Mouse (Mus musculus): Measurements from ENCODE around the gene Lce3f. TPM values are rescaled to one million over a fixed set of nuclear protein-coding genes. Genes with fewer than 3 reads are reported as not detected.

Gene Lce3f
- not detected for total RNA-seq (2021)
- long read RNA-seq, experiment 1, result 0 reads
- long read RNA-seq, experiment 2, result 0 reads

DNA sequence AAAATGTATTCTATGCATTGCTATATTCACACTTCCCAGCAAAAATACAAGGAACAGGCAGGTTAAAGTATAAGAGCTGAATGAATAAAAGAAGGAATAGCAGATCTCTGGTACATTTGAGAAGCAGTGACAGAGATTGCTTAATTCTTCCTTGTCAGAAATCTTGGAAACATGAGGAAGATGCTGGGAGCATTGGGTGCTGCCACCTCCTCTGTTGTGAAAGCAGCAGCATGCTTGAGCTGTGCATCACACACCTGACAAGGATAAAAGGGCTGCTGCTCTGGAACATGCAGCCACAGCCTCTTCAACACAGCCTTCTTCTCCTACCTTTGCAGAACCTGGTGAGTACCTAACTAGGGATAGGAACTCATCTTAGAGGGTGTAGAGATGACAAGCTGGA lies at the start of gene Lce3f:
TSS of gene Lce3f (plus strand) at position 301 of the 400 bp plus-strand sequence.
- DNase-seq, result no peak

DNA sequence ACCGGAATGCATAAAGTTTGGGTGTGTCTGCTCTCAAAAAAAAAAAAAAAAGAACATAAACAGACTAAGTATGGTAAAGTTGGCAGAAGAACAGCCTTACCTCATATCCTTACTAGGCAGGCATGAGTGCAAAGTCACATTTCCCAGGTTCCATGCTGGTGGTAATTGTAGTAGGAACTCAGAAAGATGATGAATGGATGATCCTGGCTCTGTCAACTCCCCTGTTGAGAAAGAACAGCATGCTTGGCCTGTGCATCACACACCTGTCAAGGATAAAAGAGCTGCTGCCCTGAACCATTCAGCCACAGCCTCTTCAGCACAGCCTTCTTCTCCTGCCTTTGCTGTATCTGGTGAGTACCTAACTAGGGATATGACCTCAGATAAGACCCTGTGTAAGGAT lies 47.8 kb upstream of the Lce3f start, which contains the start of gene Lce3c:
TSS of gene Lce3c (plus strand) at position 301 of the 400 bp plus-strand sequence.
- no peak for DNase-seq

DNA sequence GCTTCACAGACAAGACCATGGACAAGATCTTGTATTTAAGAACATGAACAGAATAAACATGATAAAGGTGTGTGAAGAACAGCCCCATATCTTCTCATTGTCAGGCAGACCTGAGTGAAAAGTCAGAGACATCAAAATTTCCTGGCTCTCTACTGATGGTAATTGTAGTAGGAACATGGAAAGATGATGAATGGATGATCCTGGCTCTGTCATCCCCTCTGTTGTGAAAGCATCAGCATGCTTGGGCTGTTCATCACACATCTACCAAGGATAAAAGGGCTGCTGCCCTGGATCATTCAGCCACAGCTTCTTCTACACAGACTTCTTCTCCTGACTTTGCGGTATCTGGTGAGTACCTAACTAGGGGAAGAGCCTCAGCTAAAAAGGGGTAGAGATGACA lies 34.9 kb upstream of the Lce3f start, which contains the start of gene Lce3d:
TSS of gene Lce3d (plus strand) at position 301 of the 400 bp plus-strand sequence.
- no peak for DNase-seq

DNA sequence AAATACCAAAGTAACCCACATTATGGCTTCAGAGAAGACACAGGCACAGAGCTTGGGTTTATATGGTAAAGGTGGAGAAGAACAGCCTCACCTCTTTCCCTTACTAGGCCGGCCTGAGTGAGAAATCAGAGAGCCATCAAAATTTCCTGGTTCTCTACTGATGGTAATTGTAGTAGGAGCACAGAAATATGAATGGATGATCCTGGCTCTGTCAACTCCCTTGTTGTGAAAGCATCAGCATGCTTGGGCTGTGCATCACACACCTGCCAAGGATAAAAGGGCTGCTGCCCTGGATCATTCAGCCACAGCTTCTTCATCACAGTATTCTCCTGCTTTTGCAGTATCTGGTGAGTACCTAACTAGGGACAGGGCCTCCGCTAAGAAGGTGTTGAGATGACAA lies 25.3 kb upstream of the Lce3f start, which contains the start of gene Lce3e:
TSS of gene Lce3e (plus strand) at position 301 of the 400 bp plus-strand sequence.
- DNase-seq, result no peak

DNA sequence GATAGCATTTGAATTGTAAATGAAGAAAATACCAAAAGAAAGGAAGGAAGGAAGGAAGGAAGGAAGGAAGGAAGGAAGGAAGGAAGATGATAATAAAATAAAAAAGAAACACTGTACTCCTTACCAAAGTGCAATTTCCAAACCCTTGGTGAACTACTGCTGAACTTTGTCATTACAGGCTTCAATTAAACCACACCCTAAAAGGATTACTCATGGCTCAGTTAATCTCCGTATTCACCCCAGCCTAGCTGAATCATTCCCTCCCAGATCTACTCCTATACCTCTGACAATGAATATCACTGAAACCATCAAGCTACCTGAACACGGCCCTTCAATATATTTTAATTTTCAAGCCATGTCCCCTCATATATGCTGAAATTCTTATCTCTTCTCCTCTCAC lies 13.5 kb upstream of the Lce3f start:
- DNase-seq, result no peak

DNA sequence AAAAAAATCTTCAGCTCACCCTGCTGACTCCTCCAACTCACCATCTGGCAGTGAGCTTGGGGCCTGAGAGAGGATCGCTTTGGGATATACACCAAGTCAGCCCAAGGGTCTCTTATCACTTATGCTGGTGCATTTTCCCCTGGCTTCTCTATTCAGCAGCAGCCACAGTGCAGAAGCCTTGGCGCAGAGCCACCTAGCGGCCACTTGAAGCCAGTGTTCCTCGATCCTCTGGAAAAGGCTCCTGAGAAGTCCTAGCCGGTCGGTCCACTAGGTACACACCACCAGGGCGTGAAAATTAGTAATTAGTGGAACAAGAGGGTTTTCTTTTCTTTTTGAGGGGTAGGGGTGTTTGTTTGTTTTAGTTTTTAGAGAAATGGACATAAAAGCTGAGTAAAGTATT lies 6.7 kb downstream of the Lce3f start:
- DNase-seq, result peak; percentile 19 to 53

DNA sequence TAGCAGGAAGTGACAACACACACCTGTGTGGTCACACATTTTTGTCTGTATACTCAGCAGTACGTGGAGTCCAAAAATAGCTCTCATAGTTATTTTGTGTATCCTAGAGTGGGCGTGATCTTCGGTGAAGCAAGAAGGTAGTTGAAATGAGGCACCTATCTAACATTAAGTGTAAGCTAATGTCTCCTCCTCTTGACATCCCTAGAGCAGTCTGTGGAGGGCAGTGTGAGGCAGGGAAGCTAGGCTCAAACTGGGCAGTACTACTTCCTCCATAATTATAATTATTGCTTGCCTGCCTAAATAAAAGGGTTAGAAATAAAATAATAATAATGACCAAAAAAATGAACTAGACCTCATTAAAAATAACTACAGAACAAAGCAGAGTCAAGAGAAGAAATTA lies 8.6 kb downstream of the Lce3f start:
- no peak for DNase-seq

DNA sequence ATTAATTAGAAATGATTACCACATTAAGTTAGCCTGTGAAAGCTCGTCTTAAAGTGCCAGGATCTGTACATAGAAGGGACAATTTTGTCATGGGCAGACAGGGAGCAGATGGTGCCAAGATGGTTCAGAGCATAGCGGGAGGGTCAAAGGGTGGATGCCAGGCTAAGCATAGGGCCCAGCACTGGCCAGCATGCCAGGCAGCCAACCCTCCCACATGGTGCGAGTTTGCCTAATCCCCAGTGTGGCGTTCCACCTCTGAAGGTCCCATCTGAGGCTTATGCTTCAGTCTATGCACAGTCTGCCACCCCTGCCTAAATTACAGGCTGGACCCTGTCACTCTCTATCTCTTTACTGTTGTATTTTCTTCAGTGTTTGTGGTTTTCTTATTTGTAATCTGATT lies 10.8 kb downstream of the Lce3f start:
- DNase-seq, result no peak

DNA sequence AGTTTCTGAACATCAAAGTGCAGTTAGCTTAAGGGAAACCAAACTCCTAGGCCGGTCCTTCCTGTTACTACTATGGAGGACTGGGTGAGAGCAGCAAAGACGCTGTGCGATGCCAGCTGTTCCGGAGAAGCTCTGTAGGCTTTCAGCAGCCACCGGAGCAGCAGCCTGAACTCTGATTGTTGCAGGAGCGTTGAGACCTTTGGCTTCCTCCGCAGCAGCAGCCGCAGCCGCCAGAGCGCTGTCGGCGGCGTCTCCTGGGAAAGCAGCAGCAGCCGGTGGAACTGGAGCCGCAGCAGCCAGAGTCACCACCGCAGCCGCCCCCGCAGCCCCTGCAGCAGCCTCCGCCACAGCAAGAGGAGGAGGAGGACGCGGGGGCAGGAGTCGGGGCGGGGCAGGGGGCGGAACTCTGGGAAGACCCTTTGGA lies 22.4 kb downstream of the Lce3f start:
- DNase-seq, result peak; percentile 6 to 7

DNA sequence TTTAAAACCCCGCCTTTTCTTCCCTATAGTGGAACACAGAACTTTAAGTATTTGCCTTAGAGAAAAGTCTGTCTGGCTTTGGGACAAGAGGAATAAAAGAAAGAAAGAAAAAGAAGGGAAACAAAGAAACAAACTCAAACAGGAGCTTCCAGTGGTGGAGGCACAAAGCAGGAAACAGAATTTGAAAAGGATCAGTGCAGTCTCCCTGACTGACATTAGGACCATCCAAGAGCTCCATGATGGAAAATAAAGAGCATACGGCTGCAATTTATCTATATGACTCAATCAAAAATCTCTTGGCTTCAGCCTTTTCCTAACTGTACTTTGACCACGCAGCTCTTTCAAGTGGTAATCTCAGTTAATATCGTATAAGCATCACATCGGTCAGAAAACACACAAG lies 22.8 kb downstream of the Lce3f start:
- DNase-seq, result no peak

DNA sequence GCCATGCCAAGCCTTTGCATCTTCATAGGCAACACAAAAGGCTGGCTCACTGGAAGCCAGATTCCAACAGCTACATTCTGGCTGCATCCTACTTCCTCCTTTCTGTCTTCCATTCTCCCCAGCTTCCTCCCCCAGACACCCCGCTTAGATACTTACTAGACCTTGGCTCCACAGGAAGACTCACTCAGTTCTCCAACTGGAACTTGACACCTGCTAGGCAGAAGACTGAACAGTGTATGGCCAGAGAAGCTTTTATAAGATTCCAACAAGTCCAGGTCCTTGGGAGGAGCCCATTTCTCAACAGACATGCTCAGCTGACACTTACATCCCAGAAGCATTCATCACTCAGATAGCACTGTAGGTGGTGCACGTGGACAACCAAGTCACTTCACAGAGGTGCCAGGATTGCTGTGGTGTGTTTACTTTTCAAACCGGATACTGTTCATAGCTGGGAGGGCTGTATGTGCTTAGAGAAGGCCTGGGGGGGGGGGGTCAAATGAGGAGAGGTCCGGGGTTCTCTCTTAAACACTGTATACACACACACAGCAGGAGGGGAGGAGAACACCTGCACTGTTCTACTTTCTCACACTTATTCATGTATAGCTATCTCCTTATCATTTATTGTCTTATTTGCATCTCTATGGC lies 23.6 kb downstream of the Lce3f start, which contains the start of gene Crct1:
TSS of gene Crct1 (minus strand) at position 228 of the 645 bp plus-strand sequence.
- no peak for DNase-seq

DNA sequence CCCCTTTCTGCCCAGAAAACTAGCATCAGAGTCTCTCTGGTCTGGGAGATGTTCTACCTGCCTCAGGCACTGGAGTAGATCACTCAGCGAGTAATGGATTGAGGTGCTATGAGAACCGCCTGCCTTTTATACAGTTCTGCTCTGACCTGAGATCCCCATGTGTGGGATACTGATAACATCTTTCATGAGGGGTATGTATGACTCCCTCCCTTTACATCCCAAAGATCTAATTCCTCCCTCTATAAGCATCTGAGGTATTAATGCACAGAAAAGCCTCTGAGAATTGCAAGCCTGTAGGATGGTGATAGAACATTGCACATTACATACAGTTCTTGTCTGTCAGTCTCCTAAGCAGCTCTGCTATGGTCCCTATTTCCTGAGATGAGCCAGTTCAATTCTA lies 26.9 kb downstream of the Lce3f start, which contains the start of gene Lce1m:
TSS of gene Lce1m (minus strand) at position 101 of the 400 bp plus-strand sequence.
- DNase-seq, result no peak

DNA sequence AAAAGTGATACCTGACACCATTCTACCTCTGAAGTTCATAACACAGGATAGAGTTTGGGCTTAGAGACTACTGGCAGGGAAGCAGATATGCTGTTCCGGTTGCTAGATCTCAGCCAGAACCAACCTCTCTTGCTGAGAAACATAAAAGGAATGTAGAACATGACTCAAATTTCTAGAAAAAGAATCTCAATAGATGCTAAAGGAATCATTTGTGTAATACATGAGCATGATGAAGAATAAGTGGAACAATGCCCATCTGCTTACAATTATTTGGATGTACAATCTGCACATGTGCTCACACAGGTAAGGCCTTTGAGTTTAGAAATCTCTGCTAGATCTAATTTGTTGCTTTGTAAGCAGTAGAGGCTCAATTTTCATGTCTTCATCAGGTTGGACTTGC lies 29.1 kb downstream of the Lce3f start:
- DNase-seq, result no peak

DNA sequence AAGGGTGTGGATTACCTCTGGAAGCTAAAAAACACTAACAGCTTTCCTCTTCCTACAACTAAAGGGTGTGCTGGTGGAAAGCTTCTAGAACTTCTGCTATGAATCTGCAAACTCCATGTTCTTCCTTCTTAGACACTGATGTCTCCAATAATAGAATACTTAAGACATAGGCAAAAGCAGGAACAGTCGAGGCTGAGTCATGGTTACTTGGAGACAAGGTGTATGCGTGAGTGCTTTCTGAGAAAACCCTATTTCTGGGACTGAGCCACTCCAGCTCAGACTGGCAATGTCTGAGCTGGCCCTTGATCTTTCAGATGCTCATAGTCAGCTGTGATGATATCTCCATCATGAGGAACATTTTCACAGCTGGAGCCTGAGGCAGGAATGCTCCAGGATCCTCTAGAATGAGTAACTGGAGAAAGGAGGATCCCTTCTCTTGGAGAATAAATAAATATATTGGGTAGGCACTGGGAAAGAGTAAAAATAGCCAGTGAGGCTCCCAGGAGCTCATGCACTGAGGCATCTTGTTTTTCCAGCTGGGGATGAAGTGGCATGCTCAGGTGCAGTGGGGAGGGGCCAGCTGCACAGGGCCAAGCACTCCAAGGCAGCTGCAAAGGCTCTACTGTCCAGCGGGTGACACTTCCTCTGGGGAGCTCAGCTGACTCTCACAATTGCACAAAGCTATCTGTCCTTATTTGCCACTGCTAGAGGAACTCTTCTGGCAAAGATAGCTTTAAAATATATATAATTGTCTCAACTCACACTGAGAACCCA lies 31.6 kb downstream of the Lce3f start:
- DNase-seq, result no peak

DNA sequence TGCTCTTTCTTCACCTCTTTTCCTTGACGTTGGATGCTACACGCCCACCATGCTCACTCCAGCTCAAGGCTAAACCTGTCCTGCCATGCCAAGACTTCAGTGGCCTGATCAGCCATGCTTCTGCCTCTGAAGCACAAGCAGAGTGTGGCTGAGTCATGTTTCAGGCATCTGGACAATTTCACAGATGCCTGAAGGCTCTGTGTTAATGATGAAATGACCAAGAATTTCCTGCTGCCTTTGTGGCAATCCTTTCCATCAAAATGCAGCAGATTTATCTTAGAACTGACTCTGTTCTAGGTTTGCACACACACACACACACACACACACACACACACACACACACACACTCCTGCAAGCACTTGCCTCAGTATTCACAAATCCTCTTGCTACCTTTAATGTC lies 33.5 kb downstream of the Lce3f start:
- no peak for DNase-seq

DNA sequence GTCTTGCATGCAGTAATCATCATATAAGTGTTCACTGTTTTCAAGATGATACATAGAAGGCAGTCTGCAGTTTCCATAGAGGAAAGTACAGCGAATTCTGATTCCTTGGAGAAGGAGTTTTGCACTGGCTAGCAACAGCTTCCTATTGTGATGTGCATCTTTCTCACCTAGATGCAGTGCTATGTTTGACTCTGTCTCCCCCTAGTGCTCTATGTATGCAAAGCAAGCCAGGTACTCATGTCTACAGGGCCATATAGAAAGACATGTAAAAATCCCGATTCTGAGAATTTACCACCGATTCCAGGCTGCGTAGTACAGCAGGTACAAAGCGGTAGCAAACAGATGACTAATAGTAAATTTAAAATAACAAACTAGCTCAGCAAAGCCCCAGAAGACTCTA lies 39.4 kb downstream of the Lce3f start:
- DNase-seq, result peak in 1 of 2 experiments; percentile 7

Other genes starting within 250 kb of the Lce3f start
- gene Lce1g, start 239.9 kb upstream of the Lce3f start, total RNA-seq (2021), result not detected
- not detected for gene Lce1h, start 227.2 kb upstream of the Lce3f start, total RNA-seq (2021)
- gene Lce1i, start 213.3 kb upstream of the Lce3f start, total RNA-seq (2021), result not detected
- not detected for gene Lce1j, start 201.7 kb upstream of the Lce3f start, total RNA-seq (2021)
- gene Lce1k, start 184.3 kb upstream of the Lce3f start, total RNA-seq (2021), result not detected
- not detected for gene Kprp, start 165.0 kb upstream of the Lce3f start, total RNA-seq (2021)
- not detected for gene Lce1l, start 140.9 kb upstream of the Lce3f start, total RNA-seq (2021)
- not detected for gene 2310050C09Rik, start 122.0 kb upstream of the Lce3f start, total RNA-seq (2021)
- not detected for gene Lce3a, start 66.0 kb upstream of the Lce3f start, total RNA-seq (2021)
- not detected for gene Lce3b, start 59.2 kb upstream of the Lce3f start, total RNA-seq (2021)
- not detected for gene Lce3c, start 47.7 kb upstream of the Lce3f start, total RNA-seq (2021)
- not detected for gene Lce3d, start 34.8 kb upstream of the Lce3f start, total RNA-seq (2021)
- not detected for gene Lce3e, start 25.2 kb upstream of the Lce3f start, total RNA-seq (2021)
- gene Crct1, start 23.5 kb downstream of the Lce3f start, total RNA-seq (2021), result not detected
- not detected for gene Lce1m, start 26.8 kb downstream of the Lce3f start, total RNA-seq (2021)
- not detected for gene Gm4858, start 76.6 kb downstream of the Lce3f start, total RNA-seq (2021)
- gene Crnn, start 152.6 kb downstream of the Lce3f start, total RNA-seq (2021), result not detected
- not detected for gene Flg2, start 205.1 kb downstream of the Lce3f start, total RNA-seq (2021)